Mouse (Mus musculus) olfactory bulb, adult 2 months (tissue): ENCODE data around the gene Hbb-bh2. TPM values are rescaled to one million over a fixed set of nuclear protein-coding genes. Genes with fewer than 3 reads are reported as not detected.

ENCODE experiments used
- H3K27ac ChIP-seq: fragments of 200-500 bp; 2 replicates; pipeline ENCODE4 v1.5.1; 2012; ENCODE audit warnings: low read depth, low read length; ENCODE audit not compliant: insufficient read depth
- H3K4me1 ChIP-seq: fragments of 200-500 bp; 2 replicates; pipeline ENCODE4 v1.6.1; 2012; ENCODE audit warnings: low read length; ENCODE audit not compliant: control insufficient read depth, insufficient read depth
- H3K4me3 ChIP-seq: fragments of 200-500 bp; 2 replicates; pipeline ENCODE4 v1.5.1; 2012; ENCODE audit warnings: mild to moderate bottlenecking, low read depth, low read length, moderate library complexity; ENCODE audit not compliant: insufficient read depth
- CTCF ChIP-seq: fragments of 200-500 bp; IDR thresholded peaks from 2 replicates; pipeline ENCODE4 v1.5.1; 2012; ENCODE audit warnings: low read depth, mild to moderate bottlenecking, low read length, moderate library complexity; ENCODE audit not compliant: insufficient read depth
- POLR2A ChIP-seq: fragments of 200-500 bp; IDR thresholded peaks from 2 replicates; pipeline ENCODE4 v1.6.1; 2012; ENCODE audit warnings: mild to moderate bottlenecking, low read depth, low read length, moderate library complexity; ENCODE audit not compliant: insufficient read depth
- WGBS: fragments of 180-500 bp; shearing (Covaris S2); methylation state at CpG from one replicate; pipeline ENCODE4 v1.1.7; 2018; 5-methylcytosine and 5-hydroxymethylcytosine counted together
- polyA plus RNA-seq: library from polyadenylated mRNA; stranded (reverse); fragments of >200 nt; gene quantifications from 2 replicates; pipeline ENCODE4 v1.2.4, GENCODE M21; 2012; ENCODE audit warnings: low replicate concordance; ENCODE audit not compliant: missing spikeins, insufficient read depth, insufficient read length

Hbb-bh2 gene
- polyA plus RNA-seq, 1 experiment, result not detected

GRCm38 (mm10) chr7:103792669-103793388, 47.5 kb downstream of the Hbb-bh2 start:
- TF ChIP-seq CTCF (no peak), POLR2A (no peak)
- Histone ChIP-seq H3K4me3 (no peak overlapping the region), H3K27ac (no peak overlapping the region), H3K4me1 (no peaks in the 10 kb centered on the region)
- WGBS, result 22% methylated on average over 4 of the region's 4 CpGs

GRCm38 (mm10) chr7:103791721-103792120, 48.6 kb downstream of the Hbb-bh2 start, which contains the start of gene Olfr67:
Gene Olfr67, minus strand, starts transcription at chr7:103791821.
- no peaks in the 10 kb centered on the region for H3K4me1 ChIP-seq
- no peak for TF ChIP-seq POLR2A
- TF ChIP-seq CTCF, result no peak
- no peak within 1 kb of the TSS for H3K4me3 ChIP-seq
- no peak within 1 kb of the TSS for H3K27ac ChIP-seq
- 77% methylated on average over 3 of the region's 3 CpGs for WGBS

Other genes with a start within 250 kb of the Hbb-bh2 start
- not detected in 2 replicates for gene Olfr619, start 239.9 kb downstream of the Hbb-bh2 start, polyA plus RNA-seq
- gene Olfr620, start 228.0 kb downstream of the Hbb-bh2 start, polyA plus RNA-seq, result not detected in 2 replicates
- not detected in 2 replicates for gene Olfr622, start 197.8 kb downstream of the Hbb-bh2 start, polyA plus RNA-seq
- gene Olfr623, start 176.8 kb downstream of the Hbb-bh2 start, polyA plus RNA-seq, result not detected in 2 replicates
- gene Olfr624, start 169.3 kb downstream of the Hbb-bh2 start, polyA plus RNA-seq, result not detected in 2 replicates
- not detected in 2 replicates for gene Olfr625-ps1, start 157.8 kb downstream of the Hbb-bh2 start, polyA plus RNA-seq
- not detected in 2 replicates for gene Olfr243, start 125.8 kb downstream of the Hbb-bh2 start, polyA plus RNA-seq
- not detected in 2 replicates for gene Olfr628, start 110.1 kb downstream of the Hbb-bh2 start, polyA plus RNA-seq
- not detected in 2 replicates for gene Olfr629, start 95.6 kb downstream of the Hbb-bh2 start, polyA plus RNA-seq
- not detected in 2 replicates for gene Olfr630, start 83.2 kb downstream of the Hbb-bh2 start, polyA plus RNA-seq
- gene Olfr69, start 68.9 kb downstream of the Hbb-bh2 start, polyA plus RNA-seq, result not detected in 2 replicates
- not detected in 2 replicates for gene Olfr68, start 60.8 kb downstream of the Hbb-bh2 start, polyA plus RNA-seq
- not detected in 2 replicates for gene Olfr67, start 48.7 kb downstream of the Hbb-bh2 start, polyA plus RNA-seq
- not detected in 2 replicates for gene Hbb-bt, start 26.5 kb downstream of the Hbb-bh2 start, polyA plus RNA-seq
- gene Hbb-bs, start 12.4 kb downstream of the Hbb-bh2 start, polyA plus RNA-seq, result not detected in 2 replicates
- not detected in 2 replicates for gene Hbb-bh1, start 2.6 kb upstream of the Hbb-bh2 start, polyA plus RNA-seq
- not detected in 2 replicates for gene Hbb-y, start 12.7 kb upstream of the Hbb-bh2 start, polyA plus RNA-seq
- not detected in 2 replicates for gene Olfr66, start 45.7 kb upstream of the Hbb-bh2 start, polyA plus RNA-seq
- gene Olfr64, start 54.0 kb upstream of the Hbb-bh2 start, polyA plus RNA-seq, result not detected in 2 replicates
- not detected in 2 replicates for gene Olfr65, start 63.0 kb upstream of the Hbb-bh2 start, polyA plus RNA-seq
- not detected in 2 replicates for gene Olfr631, start 88.3 kb upstream of the Hbb-bh2 start, polyA plus RNA-seq
- gene Olfr632, start 93.8 kb upstream of the Hbb-bh2 start, polyA plus RNA-seq, result not detected in 2 replicates
- not detected in 2 replicates for gene Olfr633, start 103.9 kb upstream of the Hbb-bh2 start, polyA plus RNA-seq
- gene Olfr635, start 130.6 kb upstream of the Hbb-bh2 start, polyA plus RNA-seq, result not detected in 2 replicates
- gene Olfr638, start 158.2 kb upstream of the Hbb-bh2 start, polyA plus RNA-seq, result not detected in 2 replicates
- gene Olfr639, start 176.8 kb upstream of the Hbb-bh2 start, polyA plus RNA-seq, result not detected in 2 replicates
- gene Olfr640, start 185.1 kb upstream of the Hbb-bh2 start, polyA plus RNA-seq, result not detected in 2 replicates
- gene Olfr641, start 194.9 kb upstream of the Hbb-bh2 start, polyA plus RNA-seq, result not detected in 2 replicates
- not detected in 2 replicates for gene Olfr642, start 212.1 kb upstream of the Hbb-bh2 start, polyA plus RNA-seq
- gene 4930516K23Rik, start 220.9 kb upstream of the Hbb-bh2 start, polyA plus RNA-seq, result not detected in 2 replicates
- gene Olfr644, start 231.3 kb upstream of the Hbb-bh2 start, polyA plus RNA-seq, result not detected in 2 replicates
- not detected in 2 replicates for gene Olfr645, start 244.9 kb upstream of the Hbb-bh2 start, polyA plus RNA-seq